Mouse (Mus musculus) liver, embryonic 12.5 days (tissue): ENCODE results near the gene Tor4a. TPM values are rescaled to one million over a fixed set of nuclear protein-coding genes. Genes with fewer than 3 reads are reported as not detected.

Experiments used
- ATAC-seq: fragments of 200-750 bp; cut with Nextera tagmentation; 2 replicates; pipeline ENCODE4 v1.8.0; 2017; ENCODE audit warnings: moderate number of reproducible peaks, mild to moderate bottlenecking, moderate library complexity
- H3K27ac ChIP-seq: fragments of 300-500 bp; sonication (generic); 2 replicates; pipeline ENCODE4 v1.5.1; 2016; ENCODE audit warnings: mild to moderate bottlenecking
- H3K27me3 ChIP-seq: fragments of 300-500 bp; sonication (generic); replicated peaks from 2 replicates; pipeline ENCODE4 v1.6.1; 2016; ENCODE audit warnings: mild to moderate bottlenecking, moderate library complexity
- H3K36me3 ChIP-seq: fragments of 300-500 bp; sonication (generic); 2 replicates; pipeline ENCODE4 v1.6.1; 2016; ENCODE audit warnings: mild to moderate bottlenecking, moderate library complexity
- H3K4me1 ChIP-seq: fragments of 300-500 bp; sonication (generic); 2 replicates; pipeline ENCODE4 v1.6.1; 2016
- H3K4me2 ChIP-seq: fragments of 300-500 bp; sonication (generic); 2 replicates; pipeline ENCODE4 v1.6.1; 2016; ENCODE audit warnings: mild to moderate bottlenecking, moderate library complexity
- H3K4me3 ChIP-seq: fragments of 300-500 bp; sonication (generic); 2 replicates; pipeline ENCODE4 v1.5.1; 2016; ENCODE audit warnings: mild to moderate bottlenecking, moderate library complexity
- H3K9ac ChIP-seq: fragments of 300-500 bp; sonication (generic); 2 replicates; pipeline ENCODE4 v1.6.1; 2016; ENCODE audit warnings: mild to moderate bottlenecking, moderate library complexity
- H3K9me3 ChIP-seq: fragments of 300-500 bp; sonication (generic); replicated peaks from 2 replicates; pipeline ENCODE4 v1.6.1; 2016; ENCODE audit warnings: mild to moderate bottlenecking, moderate library complexity
- WGBS: fragments of 180-500 bp; shearing (Covaris S2); methylation state at CpG from one replicate; pipeline ENCODE4 v1.1.7; 2016; ENCODE audit not compliant: insufficient replicate concordance; 5-methylcytosine and 5-hydroxymethylcytosine counted together
- polyA plus RNA-seq: library from polyadenylated mRNA; unstranded; fragments of >200 nt; fragmentation: Nextera tagmentation; extraction: Ambion mirVana; gene quantifications from 2 replicates; pipeline ENCODE4 v1.2.1, GENCODE M21; 2016

The Tor4a gene
- polyA plus RNA-seq, 1 experiment from 2014 or later, result 7.2 TPM

GRCm38 (mm10) chr2:25175690-25176078 lies 21.0 kb downstream of the Tor4a start:
- H3K4me2 ChIP-seq, result peak overlapping the region; percentile 11
- H3K27ac ChIP-seq, result peak overlapping the region; percentile 45
- no peak for ATAC-seq
- H3K4me1 ChIP-seq, result peaks cover 88% of the 10 kb centered on the region
- 78% methylated on average over 4 of the region's 4 CpGs for WGBS
- H3K9me3 ChIP-seq, result no peaks in the 10 kb centered on the region
- H3K4me3 ChIP-seq, result no peak overlapping the region
- no peaks in the 10 kb centered on the region for H3K36me3 ChIP-seq
- no peak overlapping the region for H3K9ac ChIP-seq
- H3K27me3 ChIP-seq, result peaks cover 43% of the 10 kb centered on the region

- H3K4me1 ChIP-seq, result peaks cover 88% of the 10 kb centered on the region
- H3K27me3 ChIP-seq, result peaks cover 37% of the 10 kb centered on the region
- H3K36me3 ChIP-seq, result no peaks in the 10 kb centered on the region
- H3K9me3 ChIP-seq, result no peaks in the 10 kb centered on the region
- peak overlapping the region; percentile 45 for H3K27ac ChIP-seq
- ATAC-seq, result peak; percentile 53
- H3K4me2 ChIP-seq, result peak overlapping the region; percentile 11
- 37% methylated on average over 7 of the region's 7 CpGs for WGBS
- no peak overlapping the region for H3K4me3 ChIP-seq
- peak overlapping the region; percentile 1; the same call in 1 of the 2 replicates for H3K9ac ChIP-seq
Measured at GRCm38 (mm10) chr2:25174866-25175689, 21.6 kb downstream of the Tor4a start.

DNA sequence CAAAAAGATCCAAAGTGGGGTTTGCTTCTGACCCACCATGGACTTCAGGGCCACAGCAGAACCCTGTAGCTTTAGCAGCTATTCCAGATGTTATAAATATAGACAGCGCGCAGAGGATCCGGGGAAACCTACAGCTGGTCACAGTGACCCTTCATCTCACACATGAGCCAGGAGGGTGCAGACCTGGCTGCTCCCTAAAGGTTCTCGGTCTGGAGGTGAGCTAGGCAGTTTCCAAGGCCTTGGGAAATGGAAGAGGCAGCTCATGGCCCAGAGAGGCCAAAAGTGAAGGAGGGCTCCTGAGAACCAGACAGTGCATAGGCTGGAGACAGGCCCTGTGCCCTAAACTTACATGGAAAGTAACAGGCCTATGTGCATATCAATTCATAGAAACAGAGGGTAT lies 22.9 kb downstream of the Tor4a start:
- Histone ChIP-seq H3K36me3 (no peaks in the 10 kb centered on the region), H3K9me3 (no peaks in the 10 kb centered on the region), H3K27me3 (peaks cover 26% of the 10 kb centered on the region), H3K4me3 (no peak overlapping the region), H3K9ac (no peak overlapping the region), H3K4me1 (peaks cover 90% of the 10 kb centered on the region), H3K4me2 (no peak overlapping the region), H3K27ac (no peak overlapping the region)
- 91% methylated on average over 4 of the region's 4 CpGs for WGBS
- ATAC-seq, result no peak

- Histone ChIP-seq H3K27me3 (peaks cover 14% of the 10 kb centered on the region), H3K9ac (no peak overlapping the region), H3K9me3 (no peaks in the 10 kb centered on the region), H3K4me3 (no peak overlapping the region), H3K36me3 (no peaks in the 10 kb centered on the region), H3K27ac (no peak overlapping the region), H3K4me2 (no peak overlapping the region; the same call in 1 of the 2 replicates), H3K4me1 (peaks cover 90% of the 10 kb centered on the region)
- 35% methylated on average over 8 of the region's 8 CpGs for WGBS
- ATAC-seq, result 0 out of 2 replicates have a peak, but pooled peaks have one; percentile 11
Measured at GRCm38 (mm10) chr2:25172629-25173028, 24.1 kb downstream of the Tor4a start.

DNA sequence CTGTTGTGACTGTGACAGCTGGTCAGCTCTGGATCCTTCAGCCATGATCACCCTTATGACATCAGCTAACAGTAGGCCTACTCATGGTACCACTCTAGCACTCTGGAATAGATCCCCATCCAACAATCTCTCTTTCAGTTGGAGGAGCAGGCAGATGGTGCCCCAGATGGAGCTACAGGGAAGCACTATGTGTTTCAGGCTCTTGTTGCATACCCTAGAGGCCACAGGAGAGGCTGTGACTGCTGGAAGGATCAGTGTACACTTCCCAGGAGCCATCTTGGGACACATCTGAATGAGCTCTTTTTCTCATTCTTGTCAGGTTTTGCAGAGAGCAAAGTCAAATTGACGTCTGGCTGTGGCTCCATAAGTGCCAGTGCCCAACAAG lies 24.9 kb downstream of the Tor4a start:
- Histone ChIP-seq H3K9me3 (no peaks in the 10 kb centered on the region), H3K27ac (no peak overlapping the region), H3K4me1 (peaks cover 89% of the 10 kb centered on the region), H3K27me3 (peaks cover 5% of the 10 kb centered on the region), H3K36me3 (no peaks in the 10 kb centered on the region), H3K9ac (no peak overlapping the region), H3K4me3 (no peak overlapping the region), H3K4me2 (no peak overlapping the region)
- 81% methylated on average over 1 of the region's 1 CpGs for WGBS
- ATAC-seq, result no peak

GRCm38 (mm10) chr2:25171101-25171768 lies 25.5 kb downstream of the Tor4a start:
- H3K4me1 ChIP-seq, result peaks cover 85% of the 10 kb centered on the region
- 69% methylated on average over 6 of the region's 6 CpGs for WGBS
- H3K9ac ChIP-seq, result no peak overlapping the region
- no peak overlapping the region for H3K4me2 ChIP-seq
- no peaks in the 10 kb centered on the region for H3K9me3 ChIP-seq
- no peak overlapping the region for H3K27ac ChIP-seq
- no peaks in the 10 kb centered on the region for H3K36me3 ChIP-seq
- peaks cover under 1% of the 10 kb centered on the region; the same call in 1 of the 2 replicates for H3K27me3 ChIP-seq
- no peak overlapping the region for H3K4me3 ChIP-seq
- no peak for ATAC-seq

DNA sequence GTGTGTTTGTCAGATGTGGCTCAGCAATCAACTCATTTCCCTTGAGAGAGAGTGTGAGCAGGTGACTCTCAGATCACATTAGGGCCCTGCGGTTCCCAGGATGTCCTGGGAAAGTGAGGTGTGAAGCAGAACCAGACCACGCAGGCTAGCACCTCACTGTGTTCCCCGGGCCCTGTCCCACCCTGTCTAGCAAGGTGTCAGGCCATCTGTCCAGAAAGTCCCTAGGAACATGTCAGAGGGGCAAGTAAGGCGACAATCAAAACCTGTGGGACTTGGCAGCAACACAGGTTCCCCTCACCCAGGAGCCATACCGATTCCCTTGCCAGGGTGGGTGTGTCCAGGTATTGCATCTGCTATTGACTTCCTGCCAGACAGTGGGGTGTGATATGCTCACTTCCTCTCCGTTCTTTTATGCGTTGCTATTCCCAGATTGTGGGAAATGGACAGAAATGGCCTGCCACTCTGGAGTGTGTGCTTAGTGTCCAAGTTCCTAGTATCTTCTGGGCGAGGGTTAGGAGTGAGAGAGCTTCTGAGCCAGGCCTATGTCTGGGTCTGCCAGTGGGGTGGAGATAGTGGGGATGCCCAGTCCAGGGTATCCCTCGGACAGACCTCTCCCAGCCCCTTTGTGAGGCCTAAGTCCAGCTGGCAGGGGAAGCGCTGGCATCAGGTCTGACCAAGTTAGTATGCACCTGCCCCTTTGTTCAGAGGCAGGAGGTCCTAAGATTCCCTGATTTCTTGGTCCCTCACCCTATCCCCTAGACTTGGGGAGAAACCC lies 26.2 kb downstream of the Tor4a start:
- H3K9me3 ChIP-seq, result no peaks in the 10 kb centered on the region
- H3K4me2 ChIP-seq, result no peak overlapping the region
- ATAC-seq, result no peak
- H3K4me1 ChIP-seq, result peaks cover 78% of the 10 kb centered on the region
- no peak overlapping the region for H3K4me3 ChIP-seq
- H3K27ac ChIP-seq, result no peak overlapping the region
- H3K9ac ChIP-seq, result no peak overlapping the region
- 55% methylated on average over 10 of the region's 10 CpGs for WGBS
- no peaks in the 10 kb centered on the region for H3K27me3 ChIP-seq
- H3K36me3 ChIP-seq, result no peaks in the 10 kb centered on the region

- peaks cover 71% of the 10 kb centered on the region for H3K4me1 ChIP-seq
- no peak overlapping the region for H3K4me3 ChIP-seq
- ATAC-seq, result no peak
- H3K9ac ChIP-seq, result no peak overlapping the region
- 41% methylated on average over 5 of the region's 5 CpGs for WGBS
- H3K27ac ChIP-seq, result no peak overlapping the region
- H3K4me2 ChIP-seq, result no peak overlapping the region
- H3K27me3 ChIP-seq, result peaks cover 2% of the 10 kb centered on the region; the same call in 1 of the 2 replicates
- no peaks in the 10 kb centered on the region for H3K9me3 ChIP-seq
- no peaks in the 10 kb centered on the region for H3K36me3 ChIP-seq
Measured at GRCm38 (mm10) chr2:25169778-25170177, 26.9 kb downstream of the Tor4a start.

GRCm38 (mm10) chr2:25168665-25168978 lies 28.1 kb downstream of the Tor4a start:
- peak overlapping the region; percentile 52 for H3K27ac ChIP-seq
- H3K9ac ChIP-seq, result peak overlapping the region; percentile 69; the same call in 1 of the 2 replicates
- peak overlapping the region; percentile 85 for H3K4me2 ChIP-seq
- peaks cover 68% of the 10 kb centered on the region for H3K4me1 ChIP-seq
- H3K9me3 ChIP-seq, result no peaks in the 10 kb centered on the region
- peak overlapping the region; percentile 57 for H3K4me3 ChIP-seq
- H3K27me3 ChIP-seq, result peaks cover 14% of the 10 kb centered on the region
- ATAC-seq, result 0 out of 2 replicates have a peak, but pooled peaks have one; percentile 17
- H3K36me3 ChIP-seq, result no peaks in the 10 kb centered on the region
- 25% methylated on average over 2 of the region's 2 CpGs for WGBS

DNA sequence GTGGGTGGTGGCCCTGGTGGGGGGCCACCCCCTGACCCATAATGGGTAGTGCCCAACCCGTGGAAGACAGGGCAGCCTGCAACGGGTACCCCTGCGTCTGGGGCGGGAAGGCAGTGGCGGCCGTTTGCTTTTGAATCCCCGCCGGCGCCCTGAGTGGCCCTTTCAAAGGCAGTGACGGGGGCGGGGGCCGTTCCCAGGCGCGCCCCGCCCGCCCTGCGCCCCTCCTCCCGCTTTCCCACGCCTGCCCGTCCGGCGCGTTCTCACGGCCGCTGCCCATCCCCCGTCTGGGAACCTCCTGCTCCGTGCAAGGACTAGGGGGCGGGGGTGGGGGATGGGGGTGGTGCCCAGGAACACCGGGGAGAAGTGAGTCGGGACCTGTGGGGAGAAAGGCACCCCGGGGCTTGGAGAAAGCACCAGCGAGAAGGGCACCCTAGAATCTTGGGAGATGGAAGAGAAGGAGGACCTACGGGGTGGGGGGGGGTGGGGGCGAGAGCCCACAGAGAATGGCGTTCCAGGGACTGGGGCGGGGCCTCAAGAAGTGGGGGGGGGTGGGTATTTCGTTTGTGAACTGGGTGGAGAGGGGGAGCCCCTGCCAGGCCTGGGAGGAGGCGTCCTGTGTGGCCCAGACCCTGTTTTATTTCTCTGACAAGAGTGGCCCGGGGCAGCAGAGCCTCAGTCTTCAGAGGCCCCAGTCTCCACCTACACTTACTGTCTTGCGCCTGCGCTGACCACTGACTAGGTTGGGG lies 28.6 kb downstream of the Tor4a start:
- ATAC-seq, result peak; percentile 58
- Histone ChIP-seq H3K9me3 (no peaks in the 10 kb centered on the region), H3K27ac (peak overlapping the region; percentile 52), H3K4me2 (peak overlapping the region; percentile 85), H3K9ac (peak overlapping the region; percentile 69), H3K36me3 (no peaks in the 10 kb centered on the region), H3K27me3 (peaks cover 19% of the 10 kb centered on the region), H3K4me3 (peak overlapping the region; percentile 57), H3K4me1 (peaks cover 68% of the 10 kb centered on the region)
- 5% methylated on average over 40 of the region's 41 CpGs for WGBS

DNA sequence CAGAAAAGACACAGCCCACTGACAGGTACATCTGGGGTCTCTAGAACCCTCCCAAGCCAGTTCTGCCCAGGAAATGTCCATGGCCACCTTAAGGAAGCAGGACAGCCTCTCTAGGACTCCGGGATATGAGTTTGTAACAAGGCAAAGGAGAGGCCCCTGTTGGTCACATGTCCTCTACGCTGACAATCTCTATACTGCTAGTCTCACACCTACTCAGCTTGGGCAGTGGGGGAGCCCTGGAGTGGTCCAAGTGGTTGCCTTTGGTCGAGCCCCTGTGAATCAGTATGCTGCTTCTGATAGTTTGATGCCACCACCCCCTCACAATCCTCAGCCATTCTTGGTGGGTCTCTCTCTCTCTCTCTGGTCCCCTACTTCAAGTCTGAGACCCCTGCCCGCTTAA lies 29.2 kb downstream of the Tor4a start:
- Histone ChIP-seq H3K9ac (peak overlapping the region; percentile 69), H3K27me3 (peaks cover 25% of the 10 kb centered on the region), H3K4me2 (peak overlapping the region; percentile 85), H3K27ac (peak overlapping the region; percentile 52; the same call in 1 of the 2 replicates), H3K4me1 (peaks cover 63% of the 10 kb centered on the region), H3K4me3 (peak overlapping the region; percentile 57), H3K9me3 (no peaks in the 10 kb centered on the region), H3K36me3 (no peaks in the 10 kb centered on the region)
- peak; percentile 30; the same call in 1 of the 2 replicates for ATAC-seq
- 35% methylated on average over 4 of the region's 4 CpGs for WGBS
